8 mouse cellular contexts compared by ENCODE assay signal in the genomic region with DNA sequence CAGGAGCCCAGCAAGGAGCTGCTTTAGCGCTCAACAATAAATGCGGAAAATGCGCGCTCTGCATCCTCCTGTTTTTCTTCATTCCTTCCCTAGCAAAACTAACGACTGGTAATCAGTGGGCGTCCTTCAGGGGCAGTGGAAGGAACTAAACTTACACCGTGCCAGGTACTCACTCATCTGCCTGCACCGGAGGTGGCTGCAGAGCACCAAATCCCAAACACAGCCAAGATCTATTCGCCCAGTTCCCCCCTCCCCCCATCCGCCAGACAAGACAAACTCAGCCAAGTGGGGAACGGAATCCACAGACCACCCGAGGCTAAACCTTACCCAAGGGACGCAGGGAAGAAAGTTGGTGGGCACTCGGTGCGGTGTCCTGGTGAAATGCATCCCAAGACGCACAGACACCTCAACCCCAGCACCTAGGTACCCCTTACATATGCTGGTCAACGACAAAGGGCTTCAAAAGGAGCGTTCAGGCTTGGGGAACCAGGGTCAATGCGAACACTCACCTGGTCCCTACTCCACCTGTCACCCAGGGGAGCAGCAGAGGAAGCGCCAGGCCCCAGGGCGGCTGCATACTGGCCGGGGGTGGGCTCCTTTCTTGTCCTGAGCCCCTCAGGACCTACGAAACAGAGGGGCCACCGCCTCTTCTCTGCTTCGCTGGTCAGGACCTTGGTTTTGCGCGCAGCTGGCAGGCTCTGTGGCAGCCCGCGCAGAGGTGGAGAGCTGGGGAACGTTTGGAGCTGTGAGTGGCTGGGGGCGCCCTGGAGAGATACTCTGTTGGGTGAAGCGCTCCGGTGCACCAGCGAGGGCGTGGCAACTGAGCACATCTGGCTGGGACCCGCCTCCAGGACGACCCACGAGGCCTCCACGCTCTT. TPM values are rescaled to one million over a fixed set of nuclear protein-coding genes. Genes with fewer than 3 reads are reported as not detected.
DNase-seq lines count a peak whose midpoint lies in the region; ATAC-seq and TF ChIP-seq lines count a peak whose summit lies in the region.

A gene (minus strand): TSS at position 774 of the 878 bp plus-strand sequence.

- WGBS in hindbrain, embryonic 11.5 days = 20% methylated on average over 35 of the region's 39 CpGs
- WGBS in limb, embryonic 15.5 days = 19% methylated on average over 39 of the region's 39 CpGs
- WGBS in midbrain, embryonic 16.5 days = 20% methylated on average over 30 of the region's 39 CpGs
- WGBS in stomach, embryonic 16.5 days = 19% methylated on average over 35 of the region's 39 CpGs

- H3K9me3 ChIP-seq in hindbrain, embryonic 11.5 days (ENCODE audit: control insufficient read depth, low read length) = no peaks in the 10 kb centered on the region
- no peaks in the 10 kb centered on the region for H3K9me3 ChIP-seq in limb, embryonic 15.5 days
- H3K9me3 ChIP-seq in midbrain, embryonic 16.5 days (replicated peaks; ENCODE audit: control insufficient read depth, low read length, poor library complexity, severe bottlenecking) = no peaks in the 10 kb centered on the region
- H3K9me3 ChIP-seq in stomach, embryonic 16.5 days (replicated peaks; ENCODE audit: control insufficient read depth, low read length) = no peaks in the 10 kb centered on the region

- intact Hi-C loops in left cerebral cortex, postnatal 4 days (cut with DNase I) = no loop called here

- ATAC-seq in hindbrain, embryonic 11.5 days (ENCODE audit: low FRiP score) = peak; percentile 59; the same call in 1 of the 2 replicates
- 0 out of 2 replicates have a peak, but pooled peaks have one; percentile 40 for ATAC-seq in limb, embryonic 15.5 days (ENCODE audit: insufficient number of reproducible peaks, low FRiP score, low TSS enrichment, low read depth)
- ATAC-seq in midbrain, embryonic 16.5 days = peak; percentile 83
- no peak for ATAC-seq in stomach, embryonic 16.5 days (ENCODE audit: insufficient read depth, low FRiP score)

- peak within 1 kb of the TSS; percentile 38 for H3K4me3 ChIP-seq in cortical plate, adult 2 months (ENCODE audit: insufficient read depth, low read length)
- H3K4me3 ChIP-seq in hindbrain, embryonic 11.5 days (ENCODE audit: low read depth, low read length) = peak within 1 kb of the TSS; percentile 31
- peak within 1 kb of the TSS; percentile 43 for H3K4me3 ChIP-seq in limb, embryonic 15.5 days
- peak within 1 kb of the TSS; percentile 47 for H3K4me3 ChIP-seq in midbrain, embryonic 16.5 days (ENCODE audit: low read depth, low read length)
- H3K4me3 ChIP-seq in stomach, embryonic 16.5 days (replicated peaks; ENCODE audit: low read length) = peak within 1 kb of the TSS; percentile 39

- no peak for TF ChIP-seq CTCF in cortical plate, adult 2 months (IDR thresholded peaks at IDR 0.05; ENCODE audit: extremely low read depth, insufficient read depth, low read length)

- H3K9ac ChIP-seq in hindbrain, embryonic 11.5 days (ENCODE audit: low read depth, low read length) = no peak within 1 kb of the TSS
- H3K9ac ChIP-seq in limb, embryonic 15.5 days = 0 out of 2 replicates have a peak within 1 kb of the TSS, but pooled peaks have one; percentile 28
- peak within 1 kb of the TSS; percentile 63 for H3K9ac ChIP-seq in midbrain, embryonic 16.5 days (ENCODE audit: low read depth, low read length)
- peak within 1 kb of the TSS; percentile 62 for H3K9ac ChIP-seq in stomach, embryonic 16.5 days (ENCODE audit: low read length)

- H3K4me1 ChIP-seq in cortical plate, adult 2 months (ENCODE audit: control insufficient read depth, insufficient read depth, low read length) = no peaks in the 10 kb centered on the region
- H3K4me1 ChIP-seq in hindbrain, embryonic 11.5 days (replicated peaks; ENCODE audit: control insufficient read depth, insufficient read depth, low read length) = no peaks in the 10 kb centered on the region
- H3K4me1 ChIP-seq in limb, embryonic 15.5 days = 0 out of 2 replicates have a peak, but pooled peaks cover 3% of the 10 kb centered on the region
- no peaks in the 10 kb centered on the region for H3K4me1 ChIP-seq in midbrain, embryonic 16.5 days (ENCODE audit: control insufficient read depth, insufficient read depth, low read length)
- H3K4me1 ChIP-seq in stomach, embryonic 16.5 days (ENCODE audit: control insufficient read depth, insufficient read depth, low read length) = no peaks in the 10 kb centered on the region; the same call in 1 of the 2 replicates

- TF ChIP-seq POLR2A in cortical plate, adult 2 months (IDR thresholded peaks at IDR 0.05; ENCODE audit: extremely low read depth, insufficient read depth, low read length) = no peak

- H3K27me3 ChIP-seq in hindbrain, embryonic 11.5 days (ENCODE audit: control insufficient read depth, insufficient read depth, low read length) = peaks cover 10% of the 10 kb centered on the region; the same call in 1 of the 2 replicates
- peaks cover 11% of the 10 kb centered on the region for H3K27me3 ChIP-seq in limb, embryonic 15.5 days
- H3K27me3 ChIP-seq in midbrain, embryonic 16.5 days (ENCODE audit: control insufficient read depth, insufficient read depth, low read depth, low read length) = peaks cover 8% of the 10 kb centered on the region
- peaks cover 4% of the 10 kb centered on the region; the same call in 1 of the 2 replicates for H3K27me3 ChIP-seq in stomach, embryonic 16.5 days (ENCODE audit: control insufficient read depth, insufficient read depth, low read length)

- H3K27ac ChIP-seq in cortical plate, adult 2 months (ENCODE audit: insufficient read depth, low read length) = no peak within 1 kb of the TSS
- no peak within 1 kb of the TSS for H3K27ac ChIP-seq in hindbrain, embryonic 11.5 days (ENCODE audit: low read depth, low read length)
- peak within 1 kb of the TSS; percentile 50 for H3K27ac ChIP-seq in limb, embryonic 15.5 days
- H3K27ac ChIP-seq in midbrain, embryonic 16.5 days (ENCODE audit: low read length) = no peak within 1 kb of the TSS
- no peak within 1 kb of the TSS; the same call in 1 of the 2 replicates for H3K27ac ChIP-seq in stomach, embryonic 16.5 days (ENCODE audit: low read length)

- H3K36me3 ChIP-seq in hindbrain, embryonic 11.5 days (ENCODE audit: control insufficient read depth, insufficient read depth, low read length) = no peaks in the 10 kb centered on the region
- H3K36me3 ChIP-seq in limb, embryonic 15.5 days = no peaks in the 10 kb centered on the region
- no peaks in the 10 kb centered on the region for H3K36me3 ChIP-seq in midbrain, embryonic 16.5 days (ENCODE audit: control insufficient read depth, insufficient read depth, low read length)
- H3K36me3 ChIP-seq in stomach, embryonic 16.5 days (ENCODE audit: control insufficient read depth, insufficient read depth, low read length) = no peaks in the 10 kb centered on the region

- peak within 1 kb of the TSS; percentile 57 for H3K4me2 ChIP-seq in hindbrain, embryonic 11.5 days (replicated peaks; ENCODE audit: low read depth, low read length)
- peak within 1 kb of the TSS; percentile 62 for H3K4me2 ChIP-seq in limb, embryonic 15.5 days
- peak within 1 kb of the TSS; percentile 81 for H3K4me2 ChIP-seq in midbrain, embryonic 16.5 days (ENCODE audit: low read length)
- H3K4me2 ChIP-seq in stomach, embryonic 16.5 days (ENCODE audit: low read depth, low read length) = peak within 1 kb of the TSS; percentile 57

- peak; percentile 2 for DNase-seq in left cerebral cortex, postnatal 4 days
- DNase-seq in left cerebral cortex, adult 8-10 months (ENCODE audit: low spot score in 2 of 2) = no peak
- DNase-seq in hindbrain, embryonic 11.5 days (ENCODE audit: low spot score) = peak; percentile 21
- DNase-seq in frontal cortex, postnatal 25 days (ENCODE audit: low spot score in 2 of 2) = no peak

RNA-seq across cellular contexts. Expression of the gene that starts here (rescaled TPM):
- 1 to 10 TPM; 2.3 to 3.2 TPM for total RNA-seq in left cerebral cortex, postnatal 4 days (2021)
- total RNA-seq in left cerebral cortex, adult 8-10 months (2022) = 1 to 10 TPM; 1.8 to 2.8 (median 2.2) TPM
- polyA plus RNA-seq in cortical plate, adult 2 months (2012; rRNA removed) = 1.7 and 2.1 TPM in 2 replicates
- 10.3 and 13.8 TPM in 2 replicates for polyA plus RNA-seq in hindbrain, embryonic 11.5 days (2014; fragmentation: Nextera tagmentation; extraction: Ambion mirVana)
- 143 and 150 TPM in 2 replicates for polyA plus RNA-seq in limb, embryonic 15.5 days (2015; fragmentation: Nextera tagmentation; extraction: Ambion mirVana)
- polyA plus RNA-seq in midbrain, embryonic 16.5 days (2015; fragmentation: Nextera tagmentation; extraction: Ambion mirVana) = 2.1 and 2.9 TPM in 2 replicates
- polyA plus RNA-seq in stomach, embryonic 16.5 days (2015; fragmentation: Nextera tagmentation; extraction: Ambion mirVana) = 20.7 and 21.5 TPM in 2 replicates

Comparison
In these comparisons a context has a peak if more than half of its experiments do, and no peak if none do; other contexts are left out.
1. DNase-seq: peak in left cerebral cortex, postnatal 4 days (single experiment) and hindbrain, embryonic 11.5 days (single experiment); none in left cerebral cortex, adult 8-10 months (0 of 2) and frontal cortex, postnatal 25 days (0 of 2).
2. Peak in every context shown above with its lines, with median percentiles within 50 percentile points of each other: H3K4me3 ChIP-seq and H3K4me2 ChIP-seq.